Mouse (Mus musculus) liver, postnatal 0 days (tissue): ENCODE data around the gene Cog5.

Source experiments
- CTCF ChIP-seq: sonication (generic); IDR thresholded peaks from 2 replicates; pipeline ENCODE4 v1.5.1; 2016; ENCODE audit warnings: antibody characterized with exemption, low read depth
- EP300 ChIP-seq: IDR thresholded peaks from 2 replicates; pipeline ENCODE4 v1.6.1; 2016; ENCODE audit warnings: antibody characterized with exemption, low read depth, mild to moderate bottlenecking

GRCm38 (mm10) chr12:31897456-31897855, 242.8 kb downstream of the Cog5 start:
- TF ChIP-seq CTCF (no peak), EP300 (no peak)
